Mouse (Mus musculus) stomach, postnatal 0 days (tissue): Measurements from ENCODE around the gene Slc26a10.
"Not testable (repeated sequence)": the region's sequence is repeated elsewhere in the genome, so short reads cannot be mapped to it uniquely, and the experiment has no call there.

ENCODE experiments used
- CTCF ChIP-seq: IDR thresholded peaks from 2 replicates; pipeline ENCODE4 v1.5.1; 2016; ENCODE audit warnings: antibody characterized with exemption, low read depth, mild to moderate bottlenecking, moderate library complexity
- EP300 ChIP-seq: optimal IDR thresholded peaks from 2 replicates; pipeline ENCODE3; 2016; ENCODE audit warnings: antibody characterized with exemption

- TF ChIP-seq CTCF, EP300: not testable (repeated sequence)
Observed at GRCm38 (mm10) chr10:127162771-127163261, 17.6 kb downstream of the Slc26a10 start.
